Comparison of ENCODE assay signal across 8 mouse cellular contexts in genomic region chr12:112700522-112700921, GRCm38 (mm10). TPM values are rescaled to one million over a fixed set of nuclear protein-coding genes. Genes with fewer than 3 reads are reported as not detected.
DNase-seq lines count a peak whose midpoint lies in the region; ATAC-seq and TF ChIP-seq lines count a peak whose summit lies in the region.

No protein-coding gene starts in this region.

- WGBS in lung, embryonic 16.5 days, result 5% methylated on average over 15 of the region's 15 CpGs
- 14% methylated on average over 15 of the region's 15 CpGs for WGBS in hindbrain, embryonic 16.5 days
- 10% methylated on average over 15 of the region's 15 CpGs for WGBS in neural tube, embryonic 14.5 days

- ATAC-seq in lung, embryonic 16.5 days (ENCODE audit: low read depth), result peak; percentile 51; the same call in 1 of the 2 replicates
- ATAC-seq in hindbrain, embryonic 16.5 days, result no peak
- ATAC-seq in neural tube, embryonic 14.5 days (ENCODE audit: low read depth), result peak; percentile 69

- H3K4me3 ChIP-seq in gastrocnemius, adult 2 months, result peak overlapping the region; percentile 52
- peak overlapping the region; percentile 4; the same call in 1 of the 2 replicates for H3K4me3 ChIP-seq in lung, embryonic 16.5 days (ENCODE audit: low read length)
- H3K4me3 ChIP-seq in hindbrain, embryonic 16.5 days (ENCODE audit: low read length), result no peak overlapping the region
- H3K4me3 ChIP-seq in neural tube, embryonic 14.5 days (ENCODE audit: low read depth, low read length), result no peak overlapping the region

- H3K36me3 ChIP-seq in lung, embryonic 16.5 days (ENCODE audit: control insufficient read depth, insufficient read depth, low read length), result no peaks in the 10 kb centered on the region
- no peaks in the 10 kb centered on the region for H3K36me3 ChIP-seq in hindbrain, embryonic 16.5 days (ENCODE audit: control insufficient read depth, insufficient read depth, low read length)
- no peaks in the 10 kb centered on the region for H3K36me3 ChIP-seq in neural tube, embryonic 14.5 days (ENCODE audit: control insufficient read depth, insufficient read depth, low read length)

- peaks cover 10% of the 10 kb centered on the region for H3K4me1 ChIP-seq in lung, embryonic 16.5 days (replicated peaks; ENCODE audit: control insufficient read depth, insufficient read depth, low read length)
- H3K4me1 ChIP-seq in hindbrain, embryonic 16.5 days (ENCODE audit: control insufficient read depth, insufficient read depth, low read depth, low read length), result peaks cover 6% of the 10 kb centered on the region
- peaks cover 7% of the 10 kb centered on the region; the same call in 1 of the 2 replicates for H3K4me1 ChIP-seq in neural tube, embryonic 14.5 days (ENCODE audit: control insufficient read depth, insufficient read depth, low read length)

- peak overlapping the region; percentile 38 for H3K4me2 ChIP-seq in lung, embryonic 16.5 days (ENCODE audit: low read depth, low read length)
- 0 out of 2 replicates have a peak overlapping the region, but pooled peaks have one; percentile 13 for H3K4me2 ChIP-seq in hindbrain, embryonic 16.5 days (ENCODE audit: low read length)
- H3K4me2 ChIP-seq in neural tube, embryonic 14.5 days (ENCODE audit: low read depth, low read length), result no peak overlapping the region

- peak overlapping the region; percentile 76 for H3K27ac ChIP-seq in gastrocnemius, adult 2 months
- no peak overlapping the region for H3K27ac ChIP-seq in lung, embryonic 16.5 days (ENCODE audit: low read length)
- H3K27ac ChIP-seq in hindbrain, embryonic 16.5 days (ENCODE audit: low read depth, low read length), result no peak overlapping the region
- no peak overlapping the region for H3K27ac ChIP-seq in neural tube, embryonic 14.5 days (ENCODE audit: low read depth, low read length)

- peaks cover 2% of the 10 kb centered on the region; the same call in 1 of the 2 replicates for H3K27me3 ChIP-seq in lung, embryonic 16.5 days (ENCODE audit: control insufficient read depth, insufficient read depth, low read depth, low read length)
- no peaks in the 10 kb centered on the region for H3K27me3 ChIP-seq in hindbrain, embryonic 16.5 days (replicated peaks; ENCODE audit: control insufficient read depth, insufficient read depth, low read length)
- H3K27me3 ChIP-seq in neural tube, embryonic 14.5 days (ENCODE audit: control insufficient read depth, insufficient read depth, low read length), result no peaks in the 10 kb centered on the region

- DNase-seq in gastrocnemius, adult 2 months, result peak; percentile 76
- DNase-seq in gastrocnemius, postnatal 4 days (ENCODE audit: low spot score in 2 of 2), result no peak
- DNase-seq in lung, postnatal 25 days (ENCODE audit: low spot score), result no peak
- DNase-seq in ovary, adult 18-20 months (ENCODE audit: low spot score), result no peak
- DNase-seq in right cerebral cortex, postnatal 36 days (ENCODE audit: low spot score in 2 of 2), result no peak

- TF ChIP-seq CTCF in gastrocnemius, adult 2 months (IDR thresholded peaks at IDR 0.05), result no peak

- intact Hi-C loops in gastrocnemius, adult 2 months (cut with DNase I), result no loop called here

- H3K9me3 ChIP-seq in lung, embryonic 16.5 days (ENCODE audit: control insufficient read depth, low read length), result no peaks in the 10 kb centered on the region
- H3K9me3 ChIP-seq in hindbrain, embryonic 16.5 days (ENCODE audit: control insufficient read depth, low read length), result no peaks in the 10 kb centered on the region
- no peaks in the 10 kb centered on the region for H3K9me3 ChIP-seq in neural tube, embryonic 14.5 days (ENCODE audit: control insufficient read depth, low read length)

- H3K9ac ChIP-seq in lung, embryonic 16.5 days (ENCODE audit: low read length), result peak overlapping the region; percentile 42
- H3K9ac ChIP-seq in hindbrain, embryonic 16.5 days (ENCODE audit: low read depth, low read length), result 0 out of 2 replicates have a peak overlapping the region, but pooled peaks have one; percentile 24
- peak overlapping the region; percentile 28; the same call in 1 of the 2 replicates for H3K9ac ChIP-seq in neural tube, embryonic 14.5 days (replicated peaks; ENCODE audit: low read depth, low read length)

RNA-seq across cellular contexts. Expression of gene Cep170b, which starts 19.7 kb away (rescaled TPM):
- total RNA-seq in gastrocnemius, adult 2 months (2021), result 10 to 100 TPM in 1 of 2 experiments, 1 to 10 TPM in 1; 9.8 to 13.6 TPM
- 10 to 100 TPM; 10.2 to 11.4 TPM for total RNA-seq in gastrocnemius, postnatal 4 days (2021)
- polyA plus RNA-seq in lung, embryonic 16.5 days (2015; fragmentation: Nextera tagmentation; extraction: Ambion mirVana), result 13.5 and 15.8 TPM in 2 replicates
- polyA plus RNA-seq in hindbrain, embryonic 16.5 days (2015; fragmentation: Nextera tagmentation; extraction: Ambion mirVana), result 29.5 and 30.6 TPM in 2 replicates
- 33.2 and 36.1 TPM in 2 replicates for polyA plus RNA-seq in neural tube, embryonic 14.5 days (2014; fragmentation: Nextera tagmentation; extraction: Ambion mirVana)

RNA-seq across cellular contexts. Expression of gene Zbtb42, which starts 21.9 kb away (rescaled TPM):
- total RNA-seq in gastrocnemius, adult 2 months (2021), result under 1 TPM; 0.64 to 0.81 TPM
- 1 to 10 TPM; 2.2 to 3.1 TPM for total RNA-seq in gastrocnemius, postnatal 4 days (2021)
- polyA plus RNA-seq in lung, embryonic 16.5 days (2015; fragmentation: Nextera tagmentation; extraction: Ambion mirVana), result 11.1 and 11.3 TPM in 2 replicates
- 2.4 and 4.0 TPM in 2 replicates for polyA plus RNA-seq in hindbrain, embryonic 16.5 days (2015; fragmentation: Nextera tagmentation; extraction: Ambion mirVana)
- polyA plus RNA-seq in neural tube, embryonic 14.5 days (2014; fragmentation: Nextera tagmentation; extraction: Ambion mirVana), result 1.3 and 3.5 TPM in 2 replicates

RNA-seq across cellular contexts. Expression of gene Akt1, which starts 25.8 kb away (rescaled TPM):
- total RNA-seq in gastrocnemius, adult 2 months (2021), result 10 to 100 TPM; 50.9 to 59.3 TPM
- total RNA-seq in gastrocnemius, postnatal 4 days (2021), result 100 to 1,000 TPM; 258 to 259 TPM
- 42.4 and 43.5 TPM in 2 replicates for polyA plus RNA-seq in lung, embryonic 16.5 days (2015; fragmentation: Nextera tagmentation; extraction: Ambion mirVana)
- polyA plus RNA-seq in hindbrain, embryonic 16.5 days (2015; fragmentation: Nextera tagmentation; extraction: Ambion mirVana), result 55.6 and 62.3 TPM in 2 replicates
- polyA plus RNA-seq in neural tube, embryonic 14.5 days (2014; fragmentation: Nextera tagmentation; extraction: Ambion mirVana), result 57.9 and 59.2 TPM in 2 replicates

RNA-seq across cellular contexts. Expression of gene Siva1, which starts 56.0 kb away (rescaled TPM):
- 10 to 100 TPM; 18.6 to 25.3 TPM for total RNA-seq in gastrocnemius, adult 2 months (2021)
- total RNA-seq in gastrocnemius, postnatal 4 days (2021), result 10 to 100 TPM; 42.9 to 43.8 TPM
- 181 and 206 TPM in 2 replicates for polyA plus RNA-seq in lung, embryonic 16.5 days (2015; fragmentation: Nextera tagmentation; extraction: Ambion mirVana)
- polyA plus RNA-seq in hindbrain, embryonic 16.5 days (2015; fragmentation: Nextera tagmentation; extraction: Ambion mirVana), result 48.1 and 57.5 TPM in 2 replicates
- 44.7 and 46.8 TPM in 2 replicates for polyA plus RNA-seq in neural tube, embryonic 14.5 days (2014; fragmentation: Nextera tagmentation; extraction: Ambion mirVana)

RNA-seq across cellular contexts. Expression of gene Pld4, which starts 59.9 kb away (rescaled TPM):
- 1 to 10 TPM; 1.7 to 4.0 TPM for total RNA-seq in gastrocnemius, adult 2 months (2021)
- 10 to 100 TPM; 12.5 TPM for total RNA-seq in gastrocnemius, postnatal 4 days (2021)
- polyA plus RNA-seq in lung, embryonic 16.5 days (2015; fragmentation: Nextera tagmentation; extraction: Ambion mirVana), result 15.0 and 20.3 TPM in 2 replicates
- polyA plus RNA-seq in hindbrain, embryonic 16.5 days (2015; fragmentation: Nextera tagmentation; extraction: Ambion mirVana), result 5.6 and 7.0 TPM in 2 replicates
- polyA plus RNA-seq in neural tube, embryonic 14.5 days (2014; fragmentation: Nextera tagmentation; extraction: Ambion mirVana), result 4.5 and 6.9 TPM in 2 replicates

Comparison
In these comparisons a context has a peak if more than half of its experiments do, and no peak if none do; other contexts are left out.
1. H3K4me3 ChIP-seq: peak in gastrocnemius, adult 2 months (single experiment) and lung, embryonic 16.5 days (single experiment); none in hindbrain, embryonic 16.5 days (single experiment) and neural tube, embryonic 14.5 days (single experiment).
2. Peak in every context shown above with its lines, with median percentiles within 50 percentile points of each other: H3K9ac ChIP-seq.